Mouse (Mus musculus): ENCODE measurements at regions not wholly inside any gene's neighbourhood (a gene's known extent, or its start where the extent isn't known, plus 50 kb on each side); places are given as distances from the start of the nearest gene placed in this dataset.
A peak's percentile ranks its signal among the peaks of the same experiment; 100 is the strongest.

DNA sequence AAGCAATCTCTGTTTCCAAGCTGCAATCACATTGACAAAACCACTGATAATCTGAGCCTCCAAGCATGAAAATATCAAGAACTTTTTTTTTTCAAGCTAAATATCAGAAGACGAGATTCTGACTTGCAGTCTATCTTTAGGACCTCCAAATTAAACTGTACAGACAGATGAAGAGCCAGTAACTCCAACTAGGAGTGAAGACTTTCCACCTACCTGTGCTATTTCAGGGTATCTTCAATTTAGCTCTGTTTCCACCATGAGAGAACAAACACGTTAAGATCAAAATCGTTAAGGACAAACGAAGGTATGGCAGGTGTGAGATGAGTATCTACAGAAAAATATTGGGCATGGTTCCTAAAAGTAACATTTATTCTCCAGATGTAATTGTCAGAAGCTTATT lies 82.4 kb upstream of the Pcdh9 start:
- no peak overlapping the region for H3K27ac ChIP-seq
- H3K36me3 ChIP-seq (ENCODE audit: insufficient read depth, low read length), result no peaks in the 10 kb centered on the region
- DNase-seq (ENCODE audit: low spot score), result no peak
- no peaks in the 10 kb centered on the region for H3K9me3 ChIP-seq (ENCODE audit: low read length)
- H3K4me2 ChIP-seq (ENCODE audit: low read depth, low read length), result no peak overlapping the region
- no peak for ATAC-seq
- H3K9ac ChIP-seq (replicated peaks; ENCODE audit: low read length), result no peak overlapping the region
- no peak overlapping the region for H3K4me3 ChIP-seq (ENCODE audit: low read length)
- 92% methylated on average over 4 of the region's 4 CpGs for WGBS
- no peak for TF ChIP-seq CTCF (IDR thresholded peaks at IDR 0.05; ENCODE audit: low read depth)
- no peaks in the 10 kb centered on the region for H3K4me1 ChIP-seq (ENCODE audit: insufficient read depth, low read length)
- H3K27me3 ChIP-seq (ENCODE audit: insufficient read depth, low read length), result no peaks in the 10 kb centered on the region

DNA sequence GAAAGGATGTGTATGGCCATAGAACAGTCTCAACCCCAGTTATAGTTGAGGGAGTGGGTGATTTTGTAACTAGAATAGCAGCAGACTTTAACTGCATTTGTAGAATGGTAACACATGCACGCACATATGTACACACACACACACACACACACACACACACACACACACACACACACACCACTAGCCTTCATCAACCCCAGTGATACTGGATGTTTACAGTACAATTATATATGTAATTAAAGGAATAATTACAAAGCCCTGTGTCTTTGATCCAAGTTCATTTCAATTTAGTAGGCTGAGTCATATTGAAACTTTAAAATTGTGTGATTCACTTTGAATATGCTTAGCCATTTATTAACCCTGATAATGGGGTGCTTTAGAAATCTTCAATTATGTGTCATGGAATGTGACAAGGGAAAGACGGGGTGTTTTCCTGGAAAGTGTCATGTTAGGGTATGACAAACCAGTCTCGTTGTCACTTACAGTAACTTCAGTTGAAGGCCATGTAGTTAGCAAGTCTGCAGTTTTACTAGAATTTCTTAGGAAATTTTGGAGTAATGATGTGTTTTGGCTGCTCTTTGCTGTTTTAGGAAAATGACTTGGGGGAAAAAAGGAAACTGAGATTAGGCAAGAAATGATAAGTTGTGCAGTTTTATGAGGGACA lies 81.8 kb upstream of the Pcdh9 start:
- no peak overlapping the region for H3K9ac ChIP-seq (replicated peaks; ENCODE audit: low read length)
- no peaks in the 10 kb centered on the region for H3K36me3 ChIP-seq (ENCODE audit: insufficient read depth, low read length)
- no peak overlapping the region for H3K4me2 ChIP-seq (ENCODE audit: low read depth, low read length)
- no peaks in the 10 kb centered on the region for H3K9me3 ChIP-seq (ENCODE audit: low read length)
- no peak for TF ChIP-seq CTCF (IDR thresholded peaks at IDR 0.05; ENCODE audit: low read depth)
- H3K4me1 ChIP-seq (ENCODE audit: insufficient read depth, low read length), result no peaks in the 10 kb centered on the region
- H3K27ac ChIP-seq, result no peak overlapping the region
- no peaks in the 10 kb centered on the region for H3K27me3 ChIP-seq (ENCODE audit: insufficient read depth, low read length)
- H3K4me3 ChIP-seq (ENCODE audit: low read length), result no peak overlapping the region
- WGBS, result 92% methylated on average over 3 of the region's 3 CpGs
- no peak for DNase-seq (ENCODE audit: low spot score)
- no peak for ATAC-seq

DNA sequence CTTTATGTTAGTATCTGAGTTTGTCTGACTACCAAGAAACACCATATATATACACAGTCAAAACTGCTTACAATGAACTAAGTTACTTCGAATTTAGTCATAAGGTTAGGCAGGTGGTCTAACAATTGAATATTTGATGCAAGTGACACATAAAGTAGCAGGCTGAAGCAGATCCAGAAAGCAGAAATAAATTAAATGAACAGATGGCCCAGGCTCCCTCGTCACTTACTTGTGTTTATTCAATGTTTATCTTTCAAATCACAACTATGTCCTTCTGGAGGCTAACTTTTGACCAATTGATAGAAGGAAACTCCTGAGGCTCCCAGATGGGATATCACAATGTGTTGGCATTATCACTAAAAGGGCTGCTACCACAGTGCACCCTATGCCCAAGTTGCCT lies 76.5 kb upstream of the Pcdh9 start:
- H3K27me3 ChIP-seq (ENCODE audit: insufficient read depth, low read length), result no peaks in the 10 kb centered on the region
- H3K9me3 ChIP-seq (ENCODE audit: low read length), result no peaks in the 10 kb centered on the region
- TF ChIP-seq CTCF (IDR thresholded peaks at IDR 0.05; ENCODE audit: low read depth), result no peak
- ATAC-seq (no peak), DNase-seq (ENCODE audit: low spot score) (no peak)
- no peak overlapping the region for H3K4me2 ChIP-seq (ENCODE audit: low read depth, low read length)
- H3K4me1 ChIP-seq (ENCODE audit: insufficient read depth, low read length), result no peaks in the 10 kb centered on the region
- WGBS, result 63% methylated on average over 2 of the region's 2 CpGs
- H3K27ac ChIP-seq, result no peak overlapping the region
- H3K4me3 ChIP-seq (ENCODE audit: low read length), result no peak overlapping the region
- H3K36me3 ChIP-seq (ENCODE audit: insufficient read depth, low read length), result no peaks in the 10 kb centered on the region
- H3K9ac ChIP-seq (replicated peaks; ENCODE audit: low read length), result no peak overlapping the region

DNA sequence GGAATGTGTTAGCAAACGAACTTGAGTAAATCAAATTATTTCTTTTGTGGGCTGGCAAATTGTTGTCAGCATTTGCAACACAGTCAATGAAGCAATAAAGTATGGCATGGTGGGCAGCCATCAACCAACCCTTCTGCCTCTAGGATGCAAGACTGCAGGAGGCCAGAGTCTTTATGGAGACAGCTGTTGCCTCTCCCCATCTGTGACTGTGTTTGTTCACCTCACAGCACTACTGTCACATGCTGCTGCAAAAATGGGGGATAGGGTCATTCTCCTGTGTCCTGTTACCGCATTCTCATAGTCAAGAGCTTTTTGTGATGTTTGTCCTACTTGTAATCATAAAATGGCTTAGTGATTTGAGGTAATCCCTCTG lies 72.2 kb upstream of the Pcdh9 start:
- no peak overlapping the region for H3K27ac ChIP-seq
- H3K36me3 ChIP-seq (ENCODE audit: insufficient read depth, low read length), result no peaks in the 10 kb centered on the region
- H3K9ac ChIP-seq (replicated peaks; ENCODE audit: low read length), result no peak overlapping the region
- DNase-seq (ENCODE audit: low spot score) (peak; percentile 20), ATAC-seq (peak; percentile 47; the same call in 1 of the 2 replicates)
- no peaks in the 10 kb centered on the region for H3K27me3 ChIP-seq (ENCODE audit: insufficient read depth, low read length)
- H3K4me2 ChIP-seq (ENCODE audit: low read depth, low read length), result no peak overlapping the region
- TF ChIP-seq CTCF (IDR thresholded peaks at IDR 0.05; ENCODE audit: low read depth), result no peak
- H3K4me3 ChIP-seq (ENCODE audit: low read length), result no peak overlapping the region
- H3K4me1 ChIP-seq (ENCODE audit: insufficient read depth, low read length), result no peaks in the 10 kb centered on the region
- no peaks in the 10 kb centered on the region for H3K9me3 ChIP-seq (ENCODE audit: low read length)
- WGBS, result 40% methylated on average over 2 of the region's 2 CpGs

DNA sequence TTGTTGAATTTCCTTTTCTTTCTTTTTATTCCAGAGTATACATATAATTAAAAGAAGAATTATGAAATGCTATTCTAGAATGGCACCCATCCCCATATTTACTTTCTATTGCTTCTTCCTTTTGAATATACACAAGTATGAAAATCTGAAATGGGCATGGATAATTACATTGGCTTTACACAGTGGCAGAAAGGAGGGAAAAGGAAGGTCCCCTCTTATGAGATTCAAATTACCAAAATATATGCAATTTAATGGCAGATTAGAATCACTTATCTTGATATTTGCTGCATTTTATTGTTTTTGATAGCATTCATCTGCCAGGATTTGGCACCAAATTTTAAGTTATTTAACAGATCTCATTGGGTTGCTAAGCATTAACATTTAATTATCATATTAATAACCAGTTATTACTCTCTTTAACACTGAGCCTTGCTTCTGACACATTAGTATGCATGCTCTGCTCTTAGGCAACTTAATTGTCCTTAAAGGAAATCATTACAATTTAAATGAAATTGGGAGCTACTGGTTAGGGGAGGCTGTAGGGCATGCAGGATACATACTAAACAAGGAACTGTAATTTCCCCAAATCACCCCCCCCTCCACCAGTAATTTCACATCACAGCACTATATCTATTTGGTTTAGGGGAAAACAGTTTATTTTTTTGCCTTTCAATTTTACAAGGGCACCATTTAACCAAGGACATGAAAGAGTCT lies 71.6 kb upstream of the Pcdh9 start:
- Histone ChIP-seq H3K36me3 (ENCODE audit: insufficient read depth, low read length) (no peaks in the 10 kb centered on the region), H3K4me2 (ENCODE audit: low read depth, low read length) (no peak overlapping the region), H3K4me3 (ENCODE audit: low read length) (no peak overlapping the region), H3K27me3 (ENCODE audit: insufficient read depth, low read length) (no peaks in the 10 kb centered on the region), H3K9me3 (ENCODE audit: low read length) (no peaks in the 10 kb centered on the region), H3K4me1 (ENCODE audit: insufficient read depth, low read length) (no peaks in the 10 kb centered on the region), H3K27ac (no peak overlapping the region), H3K9ac (replicated peaks; ENCODE audit: low read length) (no peak overlapping the region)
- DNase-seq (ENCODE audit: low spot score), result no peak
- TF ChIP-seq CTCF (IDR thresholded peaks at IDR 0.05; ENCODE audit: low read depth), result no peak
- ATAC-seq, result no peak

Data from hindbrain, postnatal 0 days (tissue).